Mouse (Mus musculus): ENCODE data around the gene Gm10192. TPM values are rescaled to one million over a fixed set of nuclear protein-coding genes. Genes with fewer than 3 reads are reported as not detected.
"Not testable (repeated sequence)": the region's sequence is repeated elsewhere in the genome, so short reads cannot be mapped to it uniquely, and the experiment has no call there.

Gene Gm10192
- not detected in 2 replicates for polyA plus RNA-seq (2012; rRNA removed)

DNA sequence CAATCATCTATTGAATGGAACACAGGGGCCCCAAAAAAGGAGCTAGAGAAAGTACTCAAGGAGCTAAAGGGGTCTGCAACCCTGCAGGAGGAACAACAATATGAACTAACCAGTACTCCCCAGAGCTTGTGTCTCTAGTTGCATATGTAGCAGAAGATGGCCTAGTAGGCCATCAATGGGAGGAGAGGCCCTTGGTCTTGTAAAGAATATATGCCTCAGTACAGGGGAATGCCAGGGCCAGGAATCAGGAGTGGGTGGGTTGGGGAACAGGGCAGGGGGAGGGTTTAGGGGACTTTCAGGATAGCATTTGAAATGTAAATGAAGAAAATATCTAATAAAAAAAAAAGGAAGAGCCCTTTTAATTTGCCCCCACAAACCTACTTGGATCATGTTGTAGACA, at the start of gene Gm10192:
Gm10192 (minus strand) TSS at position 101 of the 400 bp plus-strand sequence.
- not testable (repeated sequence) for H3K27ac ChIP-seq (ENCODE audit: control insufficient read depth, insufficient read depth, low read depth, low read length); H3K4me3 ChIP-seq (ENCODE audit: control insufficient read depth, low read depth, low read length); H3K4me1 ChIP-seq (ENCODE audit: control insufficient read depth, insufficient read depth, low read length); H3K27me3 ChIP-seq (ENCODE audit: control insufficient read depth, insufficient read depth, low read length); H3K36me3 ChIP-seq (ENCODE audit: control insufficient read depth, insufficient read depth, low read length)

DNA sequence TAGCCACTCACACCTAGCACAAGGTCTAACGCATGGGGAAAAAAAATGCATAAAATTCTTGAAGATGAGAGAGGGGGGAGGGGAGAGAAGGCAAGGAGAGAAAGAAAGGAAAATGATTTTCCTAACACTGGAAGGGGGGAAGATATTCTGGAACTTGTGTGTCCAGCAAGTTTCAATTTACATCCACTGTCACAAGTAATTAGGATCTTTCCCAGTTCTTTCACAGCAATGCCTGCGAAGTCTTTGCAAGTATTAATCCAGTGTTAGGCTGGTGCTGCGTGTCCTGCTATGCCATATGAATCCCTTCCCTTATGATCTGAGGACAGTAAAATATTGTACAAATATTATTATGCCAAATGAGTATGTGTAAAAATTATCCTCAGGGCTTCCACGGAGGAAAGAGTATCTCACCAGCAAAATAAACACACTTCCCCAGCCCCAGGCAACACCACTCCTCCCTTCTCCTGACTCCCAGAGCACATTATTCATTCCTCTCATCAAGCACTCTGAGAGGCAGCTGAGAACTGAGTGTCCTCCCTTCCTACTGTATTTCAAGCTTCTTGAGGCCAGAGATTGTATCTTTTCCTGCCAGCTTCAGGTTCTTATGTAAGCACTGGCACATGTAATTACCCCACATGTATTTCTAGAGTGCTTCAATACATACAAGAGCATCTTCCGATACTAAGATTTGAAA, 47.6 kb upstream of the Gm10192 start:
- H3K4me1 ChIP-seq (ENCODE audit: control insufficient read depth, insufficient read depth, low read length) = no peaks in the 10 kb centered on the region
- no peaks in the 10 kb centered on the region for H3K27me3 ChIP-seq (ENCODE audit: control insufficient read depth, insufficient read depth, low read length)
- TF ChIP-seq CTCF (IDR thresholded peaks at IDR 0.05; ENCODE audit: control insufficient read depth, insufficient read depth, insufficient replicate concordance, low read depth, low read length) = no peak
- TF ChIP-seq POLR2A (IDR thresholded peaks at IDR 0.05; ENCODE audit: control insufficient read depth, low read depth, low read length) = no peak
- H3K27ac ChIP-seq (ENCODE audit: control insufficient read depth, insufficient read depth, low read depth, low read length) = no peak overlapping the region
- H3K36me3 ChIP-seq (ENCODE audit: control insufficient read depth, insufficient read depth, low read length) = no peaks in the 10 kb centered on the region
- H3K4me3 ChIP-seq (ENCODE audit: control insufficient read depth, low read depth, low read length) = no peak overlapping the region

DNA sequence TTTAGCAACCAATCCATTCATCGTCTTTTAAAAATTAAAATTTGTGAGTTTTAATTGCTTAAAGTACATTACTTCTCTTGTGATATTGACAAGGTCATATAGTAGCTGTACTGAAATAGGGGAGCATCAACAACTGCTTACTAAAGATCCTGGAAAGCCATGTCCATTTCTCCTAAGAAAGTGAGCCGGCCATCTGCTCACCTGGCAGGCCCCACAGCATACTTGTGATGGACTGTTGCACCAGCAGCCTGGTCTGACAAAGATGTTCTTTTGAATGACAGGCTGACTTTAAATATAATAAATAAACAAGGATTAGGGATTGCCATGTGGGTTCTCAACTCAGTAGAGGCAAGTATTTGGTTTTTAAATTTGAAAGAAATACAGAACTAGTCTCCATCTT, 36.7 kb upstream of the Gm10192 start:
- H3K27ac ChIP-seq (ENCODE audit: control insufficient read depth, insufficient read depth, low read depth, low read length) = no peak overlapping the region
- H3K4me1 ChIP-seq (ENCODE audit: control insufficient read depth, insufficient read depth, low read length) = no peaks in the 10 kb centered on the region
- H3K27me3 ChIP-seq (ENCODE audit: control insufficient read depth, insufficient read depth, low read length) = no peaks in the 10 kb centered on the region
- H3K4me3 ChIP-seq (ENCODE audit: control insufficient read depth, low read depth, low read length) = no peak overlapping the region
- H3K36me3 ChIP-seq (ENCODE audit: control insufficient read depth, insufficient read depth, low read length) = no peaks in the 10 kb centered on the region
- TF ChIP-seq CTCF (IDR thresholded peaks at IDR 0.05; ENCODE audit: control insufficient read depth, insufficient read depth, insufficient replicate concordance, low read depth, low read length) = no peak
- no peak for TF ChIP-seq POLR2A (IDR thresholded peaks at IDR 0.05; ENCODE audit: control insufficient read depth, low read depth, low read length)

DNA sequence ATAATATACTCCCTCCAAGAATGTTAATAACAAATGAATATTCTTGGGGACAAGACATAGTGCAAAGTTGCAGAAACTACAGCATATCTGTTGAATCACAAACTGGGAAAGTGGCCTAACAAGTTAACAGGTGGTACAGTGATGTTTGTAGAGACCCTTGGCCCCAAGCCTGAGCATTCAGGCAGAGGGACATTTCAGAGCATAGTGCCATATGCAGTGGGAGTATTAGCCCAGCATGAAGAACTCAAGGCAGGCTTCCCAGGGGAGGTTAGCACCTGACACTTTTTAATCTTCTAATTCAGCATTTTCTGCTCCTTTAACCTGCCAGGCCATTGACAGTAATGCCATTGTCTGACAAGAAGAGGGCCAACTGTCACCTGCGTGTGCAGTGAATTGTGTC, 34.9 kb upstream of the Gm10192 start:
- Histone ChIP-seq H3K4me3 (ENCODE audit: control insufficient read depth, low read depth, low read length) (no peak overlapping the region), H3K36me3 (ENCODE audit: control insufficient read depth, insufficient read depth, low read length) (no peaks in the 10 kb centered on the region), H3K4me1 (ENCODE audit: control insufficient read depth, insufficient read depth, low read length) (no peaks in the 10 kb centered on the region), H3K27me3 (ENCODE audit: control insufficient read depth, insufficient read depth, low read length) (no peaks in the 10 kb centered on the region), H3K27ac (ENCODE audit: control insufficient read depth, insufficient read depth, low read depth, low read length) (no peak overlapping the region)
- TF ChIP-seq POLR2A (IDR thresholded peaks at IDR 0.05; ENCODE audit: control insufficient read depth, low read depth, low read length) (no peak), CTCF (IDR thresholded peaks at IDR 0.05; ENCODE audit: control insufficient read depth, insufficient read depth, insufficient replicate concordance, low read depth, low read length) (no peak)

DNA sequence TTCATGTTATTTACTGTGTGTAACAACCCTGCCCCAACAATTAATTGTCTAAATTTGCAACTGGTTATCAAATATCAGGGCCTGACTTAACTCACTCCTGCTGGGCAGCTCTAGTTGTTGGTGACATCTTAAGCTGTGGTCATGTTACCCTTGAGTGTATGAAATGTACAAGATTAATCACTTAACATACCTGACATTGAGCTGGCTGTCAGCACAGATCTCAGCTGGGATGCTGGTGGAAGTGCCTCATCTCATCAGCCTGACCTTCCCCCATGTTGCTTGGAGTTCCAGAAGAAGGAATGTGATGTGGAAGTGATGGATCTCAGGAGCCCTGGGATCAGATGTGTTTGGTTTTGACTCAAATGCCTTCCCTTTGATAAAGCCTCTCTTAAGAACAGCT, 29.5 kb upstream of the Gm10192 start:
- no peak overlapping the region for H3K27ac ChIP-seq (ENCODE audit: control insufficient read depth, insufficient read depth, low read depth, low read length)
- H3K27me3 ChIP-seq (ENCODE audit: control insufficient read depth, insufficient read depth, low read length) = no peaks in the 10 kb centered on the region
- TF ChIP-seq CTCF (IDR thresholded peaks at IDR 0.05; ENCODE audit: control insufficient read depth, insufficient read depth, insufficient replicate concordance, low read depth, low read length) (no peak), POLR2A (IDR thresholded peaks at IDR 0.05; ENCODE audit: control insufficient read depth, low read depth, low read length) (no peak)
- no peaks in the 10 kb centered on the region for H3K36me3 ChIP-seq (ENCODE audit: control insufficient read depth, insufficient read depth, low read length)
- H3K4me1 ChIP-seq (ENCODE audit: control insufficient read depth, insufficient read depth, low read length) = no peaks in the 10 kb centered on the region
- H3K4me3 ChIP-seq (ENCODE audit: control insufficient read depth, low read depth, low read length) = no peak overlapping the region

DNA sequence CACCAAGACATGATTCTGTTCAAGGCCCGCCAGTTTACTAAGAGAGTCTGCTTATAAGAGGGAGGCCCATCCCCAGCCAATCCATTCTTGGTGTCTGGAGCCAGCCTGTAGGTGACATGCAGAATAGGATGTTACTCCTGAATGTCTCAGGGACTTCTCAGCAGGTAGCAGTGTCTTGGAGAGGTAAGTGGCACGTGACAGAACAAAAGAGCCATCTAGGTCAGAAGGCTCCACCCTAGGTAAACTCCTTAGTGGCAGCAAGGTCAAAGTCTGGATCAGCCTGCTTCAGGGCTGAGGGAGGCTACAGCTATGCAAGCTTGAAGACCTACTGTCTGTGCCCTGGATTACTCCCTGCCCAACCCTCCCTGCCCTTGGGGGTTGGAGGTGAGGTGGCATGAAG, 20.0 kb upstream of the Gm10192 start:
- not testable (repeated sequence) for H3K27me3 ChIP-seq (ENCODE audit: control insufficient read depth, insufficient read depth, low read length); H3K36me3 ChIP-seq (ENCODE audit: control insufficient read depth, insufficient read depth, low read length); H3K27ac ChIP-seq (ENCODE audit: control insufficient read depth, insufficient read depth, low read depth, low read length); H3K4me3 ChIP-seq (ENCODE audit: control insufficient read depth, low read depth, low read length); H3K4me1 ChIP-seq (ENCODE audit: control insufficient read depth, insufficient read depth, low read length)

DNA sequence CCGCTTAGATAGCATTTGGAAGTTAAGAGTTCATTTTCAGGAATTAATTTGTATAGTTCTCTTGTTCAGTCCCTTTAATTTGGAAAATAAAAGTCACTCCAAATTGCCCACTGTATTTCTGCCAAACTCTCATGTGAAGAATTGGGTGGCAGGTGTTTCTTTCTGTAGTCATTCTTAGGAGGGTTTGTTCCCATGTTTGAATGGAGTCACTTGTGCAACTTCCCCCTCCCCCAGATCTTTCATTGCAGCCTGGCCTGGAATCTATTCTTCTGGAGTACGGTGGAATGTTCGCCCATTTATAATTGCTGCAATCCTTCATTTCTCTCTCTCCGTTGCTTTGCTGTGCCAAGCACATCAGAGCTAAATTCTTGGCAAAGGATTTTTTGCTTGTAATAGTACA, 10.2 kb upstream of the Gm10192 start:
- Histone ChIP-seq H3K27me3 (ENCODE audit: control insufficient read depth, insufficient read depth, low read length) (no peaks in the 10 kb centered on the region), H3K27ac (ENCODE audit: control insufficient read depth, insufficient read depth, low read depth, low read length) (no peak overlapping the region), H3K4me3 (ENCODE audit: control insufficient read depth, low read depth, low read length) (no peak overlapping the region), H3K36me3 (ENCODE audit: control insufficient read depth, insufficient read depth, low read length) (no peaks in the 10 kb centered on the region), H3K4me1 (ENCODE audit: control insufficient read depth, insufficient read depth, low read length) (no peaks in the 10 kb centered on the region)
- no peak for TF ChIP-seq CTCF (IDR thresholded peaks at IDR 0.05; ENCODE audit: control insufficient read depth, insufficient read depth, insufficient replicate concordance, low read depth, low read length)

DNA sequence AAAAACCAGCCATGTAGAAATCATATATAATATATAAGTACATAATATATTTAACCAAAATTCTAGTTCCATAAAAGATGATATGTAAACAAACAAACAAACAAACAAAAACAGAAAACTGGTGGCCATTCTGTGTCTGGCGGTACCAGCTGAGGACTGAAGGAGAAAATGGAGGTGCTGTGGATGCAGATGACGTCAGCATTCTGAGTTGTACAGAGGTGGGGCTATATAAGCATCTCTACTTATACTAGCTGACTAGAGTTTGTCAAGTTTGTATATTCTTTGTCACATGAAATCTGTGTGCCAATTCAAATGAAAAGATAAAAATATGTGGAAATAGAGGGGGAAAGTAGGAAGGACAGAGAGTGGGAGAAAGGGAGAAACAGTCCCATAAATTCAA, 9.6 kb upstream of the Gm10192 start:
- Histone ChIP-seq H3K27ac (ENCODE audit: control insufficient read depth, insufficient read depth, low read depth, low read length) (no peak overlapping the region), H3K4me1 (ENCODE audit: control insufficient read depth, insufficient read depth, low read length) (no peaks in the 10 kb centered on the region), H3K4me3 (ENCODE audit: control insufficient read depth, low read depth, low read length) (no peak overlapping the region), H3K36me3 (ENCODE audit: control insufficient read depth, insufficient read depth, low read length) (no peaks in the 10 kb centered on the region), H3K27me3 (ENCODE audit: control insufficient read depth, insufficient read depth, low read length) (no peaks in the 10 kb centered on the region)
- TF ChIP-seq CTCF (IDR thresholded peaks at IDR 0.05; ENCODE audit: control insufficient read depth, insufficient read depth, insufficient replicate concordance, low read depth, low read length) (no peak), POLR2A (IDR thresholded peaks at IDR 0.05; ENCODE audit: control insufficient read depth, low read depth, low read length) (no peak)

Measured in testis, adult 2 months (tissue).